Mouse (Mus musculus) frontal cortex, postnatal 36 days (tissue): ENCODE data around the gene Gm20388.

ENCODE experiments used
- DNase-seq, 2 experiments: peaks; one replicate each; pipeline ENCODE4 v3.0.0; 2022; ENCODE audit warnings: low spot score in 2 of 2

The Gm20388 gene

DNA sequence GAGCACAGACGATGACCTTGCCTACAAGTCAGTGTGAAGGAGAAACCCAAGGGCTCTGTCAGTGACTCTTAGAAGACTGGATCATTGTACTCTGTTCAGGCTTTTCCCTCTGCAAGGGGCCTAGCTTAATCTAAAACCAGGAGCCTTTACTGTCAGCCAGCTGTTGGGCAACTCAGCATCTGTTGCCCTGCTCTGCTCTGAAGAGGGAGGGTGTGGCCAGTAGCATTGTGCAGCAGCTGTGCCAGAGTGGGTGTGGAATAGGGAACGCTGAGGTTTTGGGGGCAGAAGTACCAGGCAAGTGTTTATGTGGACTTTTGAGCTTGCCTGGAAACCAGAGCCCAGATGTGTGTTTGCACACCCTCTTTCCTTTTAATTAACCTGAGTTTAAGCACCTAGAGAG is 2111.1 kb downstream of the Gm20388 start:
- no peak for DNase-seq

DNA sequence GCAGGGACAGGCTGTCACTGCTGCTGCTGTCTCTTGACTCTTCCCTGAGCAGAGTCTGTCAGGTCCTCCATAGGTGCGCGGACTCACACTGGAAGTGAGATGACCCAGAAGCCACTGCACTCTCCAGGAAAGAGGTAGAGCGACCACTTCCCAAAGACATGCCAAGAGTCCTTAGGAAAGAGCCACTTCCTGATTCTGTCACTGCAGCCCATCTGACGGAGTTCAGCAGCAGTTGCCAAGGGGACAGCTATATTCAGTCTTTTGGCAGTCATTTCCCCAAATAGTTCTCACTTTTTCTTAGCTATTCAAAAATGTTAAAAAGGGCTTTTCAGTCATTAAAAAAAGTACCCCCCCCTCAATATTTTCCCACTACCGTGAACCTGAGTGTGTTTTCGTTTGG is 2111.6 kb downstream of the Gm20388 start:
- no peak for DNase-seq

DNA sequence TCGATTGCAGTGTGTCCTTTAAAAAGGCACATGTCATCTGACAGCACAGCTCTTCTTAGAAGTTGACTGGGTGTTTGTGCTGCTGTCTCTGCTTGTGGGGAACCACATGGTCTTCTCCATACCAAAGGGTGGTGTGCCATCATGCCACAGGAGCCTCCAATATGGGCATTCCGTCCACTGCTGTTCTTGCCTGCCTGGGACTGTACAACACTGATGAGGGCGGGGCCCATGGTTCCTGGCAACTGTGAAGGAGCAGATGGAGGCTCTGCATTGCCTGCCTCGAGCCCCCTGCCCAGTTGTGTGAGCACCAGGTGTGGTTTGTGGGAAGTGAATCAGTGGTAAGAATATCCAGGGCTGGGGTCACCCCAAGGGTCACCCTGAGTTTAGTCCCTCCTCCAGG is 2112.1 kb downstream of the Gm20388 start:
- no peak for DNase-seq

GRCm38 (mm10) chr8:122025546-122025945 is 2114.9 kb downstream of the Gm20388 start:
- no peak for DNase-seq

GRCm38 (mm10) chr8:122028116-122028515 is 2117.5 kb downstream of the Gm20388 start:
- no peak for DNase-seq

DNA sequence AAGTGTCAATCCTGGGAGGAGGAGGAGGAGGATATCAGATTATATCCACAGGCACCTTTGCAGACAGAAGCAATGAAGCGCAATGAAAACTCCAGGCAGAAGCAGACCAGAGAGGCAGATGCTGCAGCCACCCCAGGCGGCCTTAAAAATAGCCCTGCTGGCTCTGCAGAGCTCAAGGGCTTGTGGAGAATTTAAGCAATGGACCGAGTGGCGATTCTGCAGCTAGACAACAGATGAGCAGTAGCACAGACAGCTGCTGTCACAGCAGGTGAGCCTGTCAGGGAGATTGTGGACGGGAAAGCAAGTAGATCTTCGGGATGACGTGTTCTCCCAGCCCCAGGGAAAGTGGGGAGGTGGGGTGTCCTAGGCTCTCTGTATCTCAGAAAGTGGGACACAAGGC is 2120.3 kb downstream of the Gm20388 start:
- no peak for DNase-seq

DNA sequence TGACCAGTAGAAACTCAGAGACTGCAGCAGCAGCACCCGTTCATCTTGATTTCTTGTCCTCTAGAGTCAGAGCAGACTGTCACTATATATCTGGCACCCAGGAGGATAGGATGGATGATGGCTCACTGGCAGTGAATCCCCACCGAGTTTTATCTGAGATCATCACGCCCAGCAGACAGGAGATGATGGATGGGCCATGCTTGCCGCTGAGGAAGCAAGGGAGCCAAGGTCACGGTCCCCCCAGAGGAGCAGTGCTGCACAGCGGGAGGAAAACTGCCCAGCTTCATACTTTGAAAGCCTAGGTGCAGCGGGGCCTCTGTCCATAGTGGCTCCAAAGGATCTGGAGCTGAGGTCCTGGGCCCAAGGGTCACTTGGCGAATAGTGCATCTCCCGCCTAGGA is 2122.1 kb downstream of the Gm20388 start:
- DNase-seq = no peak

DNA sequence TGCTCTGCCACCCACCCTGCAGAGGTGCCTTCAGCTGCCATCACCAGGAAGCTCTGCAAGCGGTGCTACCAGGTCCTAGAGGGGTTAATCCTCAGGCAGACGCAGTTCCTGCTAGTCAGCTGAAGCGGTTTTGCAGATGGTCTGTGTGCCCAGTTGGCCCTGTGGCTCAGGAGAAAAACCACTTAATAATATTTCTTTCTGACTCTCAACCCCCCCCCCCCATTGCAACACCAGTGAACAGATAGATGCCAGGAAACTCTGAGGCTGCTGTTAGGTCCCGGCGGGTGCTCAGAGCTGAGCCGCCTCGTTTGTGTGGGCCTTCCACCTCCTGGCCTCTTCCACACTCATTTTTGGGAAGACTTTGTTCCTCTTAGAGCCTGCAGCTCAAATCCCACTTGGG is 2124.9 kb downstream of the Gm20388 start:
- no peak for DNase-seq

- DNase-seq = no peak
These were observed 2125.7 kb downstream of the Gm20388 start for GRCm38 (mm10) chr8:122036325-122036724.

DNA sequence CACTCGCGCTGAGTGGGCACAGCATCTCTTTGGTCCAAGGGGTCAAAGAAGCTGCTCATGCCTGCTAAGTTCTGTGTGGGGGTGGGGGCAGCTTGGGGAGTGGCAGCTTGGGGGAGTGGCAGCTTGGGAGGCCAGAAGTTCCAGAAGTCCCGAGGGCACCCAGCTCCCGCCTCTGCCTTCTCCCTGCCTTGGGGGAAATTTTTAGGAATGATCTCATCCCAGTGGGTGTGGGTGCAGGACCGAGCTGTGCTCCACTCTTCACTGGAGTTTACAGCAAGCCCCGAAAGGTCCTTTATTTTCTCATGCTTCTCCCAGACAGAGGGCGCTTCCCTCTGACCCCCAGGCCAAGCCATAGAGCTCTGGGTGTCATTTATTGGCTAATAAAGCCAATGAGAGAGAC is 2126.6 kb downstream of the Gm20388 start:
- DNase-seq = no peak

DNA sequence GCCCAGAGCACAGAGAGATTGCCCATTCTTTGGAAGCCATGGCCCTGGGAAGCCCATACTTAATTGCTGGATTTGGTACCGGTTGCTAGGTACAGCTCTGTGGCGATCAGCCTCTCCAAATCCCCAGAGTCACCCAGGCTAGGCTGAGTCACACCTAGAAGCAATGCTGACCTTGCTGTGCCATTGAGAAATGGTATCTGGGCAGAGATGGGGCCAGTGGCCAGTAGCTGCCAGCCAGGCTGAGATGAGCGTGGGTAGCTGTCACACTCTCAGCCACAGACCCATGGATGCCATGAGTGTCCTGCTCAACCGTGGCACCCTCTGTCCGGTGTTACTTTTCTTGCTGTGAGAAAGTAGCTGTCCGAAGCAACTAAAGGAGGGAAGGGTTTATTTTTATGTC is 2127.4 kb downstream of the Gm20388 start:
- no peak for DNase-seq

DNA sequence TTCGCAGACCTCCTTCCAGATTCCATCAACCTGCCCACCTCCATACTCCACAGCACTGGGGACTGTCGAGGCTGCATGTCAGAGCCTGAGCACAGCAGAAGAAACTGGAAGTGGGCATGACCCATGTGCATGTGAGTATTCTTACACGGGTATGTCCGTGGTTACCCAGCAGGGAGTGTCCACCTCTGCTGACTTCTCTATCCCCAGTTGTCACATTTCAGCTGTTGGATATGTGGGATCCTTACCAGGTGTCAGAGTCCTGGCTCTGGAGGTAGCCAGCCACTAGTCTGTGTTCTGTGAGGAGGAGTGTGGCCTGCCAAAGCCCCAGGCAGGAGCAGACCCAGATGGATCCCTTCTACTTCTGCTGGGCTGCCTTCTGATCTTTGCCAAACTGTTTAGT is 2128.8 kb downstream of the Gm20388 start:
- no peak for DNase-seq

DNA sequence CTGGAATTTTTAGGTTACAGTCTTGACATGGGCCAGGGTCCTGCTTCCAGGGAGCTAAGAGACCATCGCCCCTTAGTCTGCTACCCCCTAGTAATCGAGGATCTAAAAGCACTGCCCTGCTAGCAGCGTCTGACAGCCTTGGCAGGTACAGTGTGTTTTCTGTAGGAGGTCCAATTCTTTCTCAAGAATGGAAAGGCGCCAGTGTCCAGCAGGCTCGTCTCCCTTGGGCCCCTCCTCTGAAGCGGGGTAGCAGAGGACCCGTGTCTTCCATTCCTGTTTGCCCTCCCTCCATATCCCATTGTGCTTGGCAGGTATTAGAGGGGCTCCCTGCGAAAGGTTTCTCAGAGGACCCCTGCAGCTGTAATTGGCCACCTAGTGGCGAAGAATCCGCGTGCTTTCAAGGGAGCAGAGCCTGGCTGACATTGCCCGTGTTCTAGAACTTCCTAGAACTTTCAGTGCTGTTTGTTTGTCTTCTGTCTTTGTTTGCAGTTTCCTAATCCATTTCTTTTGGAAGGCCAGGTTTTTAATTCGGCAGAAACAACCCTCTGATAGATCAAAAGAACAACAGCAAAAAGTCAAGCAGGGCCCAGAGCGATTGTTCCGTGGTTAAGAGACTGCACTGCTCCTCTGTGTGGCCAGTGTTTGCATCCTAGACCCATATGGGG is 2136.7 kb downstream of the Gm20388 start:
- no peak for DNase-seq

DNA sequence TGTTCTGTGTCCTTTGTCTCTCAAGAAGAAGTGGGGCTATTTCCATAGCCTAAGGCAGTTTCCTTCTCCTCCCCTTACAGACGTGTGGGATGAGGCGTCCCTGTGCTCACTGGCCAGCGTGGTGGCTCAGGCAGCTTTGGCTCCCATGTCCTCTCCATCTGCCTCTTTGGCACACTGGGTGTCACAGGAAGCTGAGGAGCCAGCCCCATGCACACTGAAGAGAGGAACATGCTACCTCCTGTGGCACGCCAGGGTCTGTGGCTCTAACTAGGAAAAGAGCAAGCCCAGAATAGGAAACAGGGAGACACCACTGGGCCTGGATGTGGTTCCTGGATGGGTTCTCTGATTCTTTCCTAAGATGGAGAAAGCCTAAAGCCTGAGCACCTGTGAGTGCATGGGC is 2138.6 kb downstream of the Gm20388 start:
- no peak for DNase-seq

GRCm38 (mm10) chr8:122049923-122050322 is 2139.3 kb downstream of the Gm20388 start:
- DNase-seq = no peak

DNA sequence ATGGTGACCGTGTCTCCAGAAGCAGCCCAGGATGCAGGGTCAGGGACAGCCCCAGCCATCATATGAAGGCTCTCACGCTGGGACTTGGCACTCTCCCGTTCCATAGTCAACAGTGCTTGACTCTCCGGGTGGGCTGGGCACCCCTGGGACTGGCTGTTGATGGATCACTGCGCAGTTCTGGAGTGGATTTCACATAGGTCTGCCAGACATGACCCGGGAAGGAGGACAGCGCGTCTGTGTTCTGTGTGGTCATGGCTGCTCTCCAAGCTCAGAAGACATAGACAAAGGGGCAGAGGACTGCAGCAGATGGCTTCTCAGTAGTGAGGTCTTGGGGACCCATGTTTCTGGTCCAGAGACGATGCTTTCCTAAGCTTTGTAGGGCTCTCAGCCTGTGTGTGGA is 2140.0 kb downstream of the Gm20388 start:
- DNase-seq = no peak

DNA sequence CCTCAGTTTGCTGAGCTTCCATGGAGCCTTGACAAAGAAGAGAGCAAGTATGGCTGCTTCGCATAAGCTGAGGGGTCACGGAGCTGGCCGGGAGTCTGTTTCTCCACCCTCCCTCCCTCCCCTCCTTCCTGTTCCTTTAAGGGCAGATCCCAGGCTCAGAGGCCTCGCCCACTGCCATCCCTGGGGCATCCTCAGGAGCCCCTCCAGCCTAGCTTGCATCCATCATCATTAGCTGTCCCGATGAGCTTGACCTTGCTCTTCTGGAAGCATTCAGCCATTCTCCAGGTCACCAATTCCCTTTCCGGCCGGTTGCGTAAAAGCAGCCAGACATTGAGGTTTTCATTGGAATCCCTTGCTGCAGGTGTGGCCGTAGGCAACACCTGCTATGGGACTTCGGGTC is 2144.7 kb downstream of the Gm20388 start:
- no peak for DNase-seq

GRCm38 (mm10) chr8:122056113-122056512 is 2145.5 kb downstream of the Gm20388 start:
- DNase-seq = no peak

DNA sequence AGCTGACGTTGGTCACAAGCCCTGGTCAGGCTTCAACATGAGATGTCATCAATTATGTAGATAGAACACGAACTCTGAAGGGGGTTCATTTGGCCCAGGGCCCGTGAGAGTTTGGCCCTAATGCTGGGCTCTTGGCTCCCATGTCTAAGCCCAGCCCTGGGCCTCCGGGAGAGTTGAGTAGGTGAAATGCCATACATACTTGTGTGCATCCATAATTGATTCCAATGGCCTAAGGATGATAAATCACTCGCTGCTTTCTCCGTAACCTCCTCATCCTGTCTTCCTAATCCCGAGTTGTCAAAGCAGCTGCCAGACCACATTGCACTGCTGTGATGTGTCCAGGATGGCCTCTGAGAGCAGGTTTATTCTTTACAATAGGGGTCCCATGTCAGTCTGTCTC is 2146.2 kb downstream of the Gm20388 start:
- no peak for DNase-seq

DNA sequence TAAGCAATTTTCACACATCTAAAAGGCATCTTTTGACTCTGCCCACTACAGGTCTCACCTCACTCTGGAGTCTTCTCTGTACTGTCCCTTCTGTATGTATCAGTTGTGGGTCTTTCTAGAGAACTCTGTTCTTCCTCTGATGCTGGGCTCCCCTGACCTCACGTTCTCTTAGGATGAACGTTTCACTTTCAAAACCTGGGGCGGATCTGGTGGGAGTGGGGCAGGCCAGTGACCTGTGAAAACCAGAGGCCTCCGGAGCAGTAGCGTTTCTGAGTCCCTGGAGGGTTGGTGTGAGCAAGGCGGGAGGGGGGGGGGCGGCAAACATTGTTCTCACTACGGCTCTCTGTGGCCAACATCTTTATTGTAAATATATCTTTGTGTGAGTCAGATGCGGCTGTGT is 2147.9 kb downstream of the Gm20388 start:
- DNase-seq = no peak

- DNase-seq = peak; percentile 57 to 72
These were observed 2148.3 kb downstream of the Gm20388 start for GRCm38 (mm10) chr8:122058951-122059350.

DNA sequence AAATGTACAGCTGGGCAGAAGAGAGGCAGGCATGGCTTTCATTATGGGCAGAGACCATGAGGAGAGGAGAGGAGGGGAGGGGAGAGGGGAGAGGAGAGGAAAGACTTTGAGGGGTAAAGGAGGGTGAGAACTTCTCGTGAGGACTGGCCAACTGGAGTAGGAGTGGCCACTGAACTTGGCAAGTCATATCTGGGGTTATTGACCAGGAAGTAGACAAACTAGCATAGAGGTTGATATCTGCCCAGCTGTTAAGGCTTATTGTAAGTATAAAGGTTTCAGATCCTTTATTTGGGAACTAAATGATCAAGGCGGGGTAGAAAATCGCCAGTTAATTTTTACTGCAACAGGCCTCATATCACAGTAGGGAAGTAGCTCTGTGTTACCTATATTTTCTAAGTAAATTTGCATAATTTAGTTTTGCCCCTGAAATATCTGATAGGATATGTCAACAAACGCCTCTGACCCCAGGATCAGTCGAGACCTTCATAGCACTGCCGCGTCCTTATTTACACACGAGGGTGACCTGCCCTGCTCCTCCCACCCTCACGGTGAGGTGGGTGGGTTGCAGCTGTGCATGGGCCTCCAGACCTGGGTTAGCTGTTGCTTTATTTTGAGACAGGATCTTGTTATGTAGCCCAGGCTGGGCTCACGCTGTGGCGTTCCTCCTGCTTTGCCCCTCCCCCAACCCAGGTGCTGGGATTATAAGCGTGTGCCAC is 2152.0 kb downstream of the Gm20388 start:
- no peak for DNase-seq

DNA sequence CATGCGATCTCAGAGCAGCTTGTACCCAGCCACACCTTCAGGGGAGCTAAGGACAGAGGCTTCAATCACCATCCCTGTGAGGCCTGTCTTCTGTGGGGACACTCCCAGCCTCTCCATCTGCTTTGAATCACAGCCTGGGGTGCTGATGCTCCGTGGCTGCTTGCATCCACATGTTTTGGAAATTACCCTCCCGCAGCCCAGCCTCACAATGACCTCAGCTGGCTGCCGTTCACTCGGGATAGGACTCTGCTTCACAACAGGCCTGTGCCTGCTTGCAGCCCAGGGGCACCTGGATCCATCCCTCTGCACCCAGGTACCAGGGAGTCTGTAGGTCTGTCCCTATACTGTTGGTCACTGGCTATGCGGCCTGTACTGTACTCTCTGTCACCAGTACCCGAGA is 2153.7 kb downstream of the Gm20388 start:
- no peak for DNase-seq
